Mouse (Mus musculus) left cerebral cortex, adult 8-10 months (tissue): ENCODE measurements around the gene Matk. TPM values are rescaled to one million over a fixed set of nuclear protein-coding genes. Genes with fewer than 3 reads are reported as not detected.

Experiments used
- DNase-seq, 2 experiments: peaks; one replicate each; pipeline ENCODE4 v3.0.0; 2022; ENCODE audit warnings: low spot score in 2 of 2
- total RNA-seq, 4 experiments: library from RNA; stranded (reverse); gene quantifications; 2 replicates each; pipeline ENCODE4 v1.2.4; 2022

The Matk gene
- total RNA-seq, 4 experiments from 2014 or later: 167 to 192 (median 183) TPM

DNA sequence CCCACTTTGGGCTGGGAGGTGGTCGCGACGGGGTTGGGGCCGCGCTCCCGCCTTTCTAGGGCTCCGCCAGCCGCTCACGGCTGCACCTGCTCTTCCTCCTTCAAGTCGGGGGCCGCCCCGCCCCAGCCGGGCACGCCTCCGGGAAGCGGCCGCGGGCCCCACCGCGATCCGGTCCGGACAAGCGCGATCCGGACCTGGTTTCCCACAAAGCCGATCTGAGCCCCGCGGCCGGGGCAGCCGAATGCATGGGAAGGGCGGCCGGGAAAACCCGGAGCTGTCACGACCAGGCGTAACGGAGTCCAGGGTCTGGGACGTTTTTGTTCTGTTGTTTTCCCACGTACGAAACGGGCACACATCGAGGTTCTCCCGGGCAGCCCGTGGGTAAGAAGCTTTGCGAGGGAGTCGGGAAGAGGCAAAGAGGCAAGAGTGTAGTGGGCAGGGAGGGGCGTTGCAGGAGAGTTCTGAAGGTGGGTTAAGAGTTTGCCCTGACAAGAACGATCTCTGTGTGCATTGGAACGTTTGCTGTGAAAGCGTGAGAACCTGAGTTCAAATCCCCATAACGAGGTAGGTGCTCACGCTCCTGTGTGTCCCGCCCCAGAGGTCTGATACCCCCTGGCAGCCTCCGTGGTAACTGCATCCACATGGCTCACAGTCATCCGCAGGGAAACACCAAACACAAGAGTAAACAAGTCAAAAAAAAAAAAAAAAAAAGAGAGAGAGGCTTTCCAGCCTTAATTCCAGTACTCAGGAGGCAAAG, 33.1 kb downstream of the Matk start:
- DNase-seq: no peak

DNA sequence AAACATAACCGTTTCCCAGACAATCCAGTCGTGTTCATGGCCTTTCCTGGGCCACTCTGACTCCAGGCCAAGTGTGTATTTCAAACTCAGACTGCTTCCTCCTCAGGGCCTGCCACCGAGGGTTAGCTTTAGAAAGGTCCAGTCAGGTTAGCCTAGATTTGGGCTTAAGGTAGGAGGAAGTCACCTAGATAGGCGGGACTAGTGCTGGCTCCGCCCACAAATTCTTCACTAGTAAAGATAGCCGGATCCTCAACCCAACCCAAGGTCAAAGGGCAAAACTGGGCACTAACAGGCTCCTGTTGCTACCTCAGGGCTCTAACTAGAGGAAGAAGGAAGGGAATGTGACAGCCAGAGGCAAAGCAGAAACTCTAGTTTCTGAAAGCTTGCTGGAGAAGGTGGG, 33.9 kb downstream of the Matk start:
- no peak for DNase-seq

DNA sequence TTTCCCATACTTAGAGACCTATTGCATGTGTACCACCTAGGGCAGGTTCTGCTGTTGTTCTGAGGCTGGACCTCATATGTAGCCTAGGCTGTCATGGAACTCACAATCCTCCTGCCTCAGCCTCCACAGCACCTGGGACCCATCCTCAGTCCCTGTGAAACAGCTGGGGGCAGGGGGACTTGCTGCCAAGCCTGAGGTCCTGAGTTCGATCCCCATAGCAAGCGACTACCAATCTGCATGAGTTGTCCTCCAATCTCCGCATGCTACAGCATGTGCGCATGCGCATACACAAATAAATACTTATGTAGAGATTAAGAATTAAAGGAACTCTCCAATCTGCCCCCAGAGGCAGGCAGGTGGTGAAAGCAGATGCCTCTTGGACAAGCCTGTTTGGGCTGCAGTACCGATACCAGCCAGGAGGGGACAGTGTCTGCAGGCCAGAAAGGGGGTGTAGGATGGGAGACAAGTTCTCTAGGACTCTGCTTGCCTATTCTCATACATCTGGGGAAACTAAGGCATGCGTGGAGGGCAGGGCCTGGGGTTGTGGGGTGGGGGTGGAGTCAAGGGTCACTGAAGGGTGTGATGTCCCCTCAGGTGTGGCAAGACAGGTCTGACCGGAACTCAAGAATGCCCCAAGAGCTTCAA, 34.9 kb downstream of the Matk start:
- DNase-seq: no peak

DNA sequence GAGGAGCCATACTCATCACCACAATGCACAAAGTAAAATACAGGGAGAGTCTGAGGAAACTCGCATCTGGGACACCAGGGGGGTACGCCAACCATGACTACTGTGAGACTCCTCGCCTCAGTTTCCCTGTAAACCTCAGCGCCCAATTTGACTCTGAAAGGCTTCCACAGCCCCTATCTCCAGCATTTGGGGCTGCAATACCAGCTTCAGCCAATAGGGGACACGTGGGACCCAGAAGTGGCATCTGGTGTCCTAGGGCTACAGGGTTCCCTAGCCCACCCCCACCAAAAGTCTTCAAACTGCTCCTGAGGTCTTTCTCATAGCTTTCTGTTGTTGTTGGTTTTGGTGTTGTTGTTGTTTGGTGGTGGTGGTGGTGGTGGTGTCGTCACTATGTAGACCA, 35.9 kb downstream of the Matk start:
- no peak for DNase-seq

DNA sequence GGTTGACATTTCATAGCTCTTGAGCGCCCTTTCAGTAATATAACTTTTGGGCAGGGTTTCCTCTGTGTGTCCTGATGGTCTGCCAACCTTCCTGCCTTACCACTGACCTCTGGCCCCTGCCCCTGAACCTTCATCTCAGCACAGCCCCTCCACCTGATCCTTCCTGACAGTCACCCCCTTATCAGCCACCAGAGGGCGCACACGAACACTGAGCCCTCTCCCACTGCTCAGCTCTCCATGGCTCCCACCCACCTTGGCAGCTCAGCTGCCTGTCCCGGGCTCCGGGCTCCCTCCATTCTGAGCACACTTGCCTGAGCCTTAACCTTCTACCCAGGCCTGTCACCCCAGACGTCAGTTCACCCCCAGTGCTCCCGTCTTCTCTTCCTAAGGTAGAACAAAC, 36.5 kb downstream of the Matk start:
- DNase-seq: no peak

DNA sequence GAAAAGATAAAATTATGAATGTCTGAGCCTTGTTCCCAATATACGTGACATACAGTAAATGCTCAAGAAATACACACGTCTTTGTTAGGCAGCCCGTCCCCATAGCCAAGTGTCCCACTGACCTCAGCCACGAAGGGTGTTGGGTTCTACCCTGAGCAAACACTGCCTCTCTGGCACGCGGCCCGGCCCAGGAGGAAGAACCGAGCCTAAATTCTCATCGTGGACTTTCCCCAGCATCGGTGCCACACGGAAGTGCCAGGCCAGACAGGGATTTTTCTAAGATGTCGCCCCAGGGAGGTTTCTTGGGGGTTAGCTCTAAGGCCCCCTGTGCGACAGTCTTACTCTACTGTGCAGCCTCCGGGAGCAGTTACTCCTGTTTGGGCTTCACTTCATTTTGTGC, 37.1 kb downstream of the Matk start:
- no peak for DNase-seq

DNA sequence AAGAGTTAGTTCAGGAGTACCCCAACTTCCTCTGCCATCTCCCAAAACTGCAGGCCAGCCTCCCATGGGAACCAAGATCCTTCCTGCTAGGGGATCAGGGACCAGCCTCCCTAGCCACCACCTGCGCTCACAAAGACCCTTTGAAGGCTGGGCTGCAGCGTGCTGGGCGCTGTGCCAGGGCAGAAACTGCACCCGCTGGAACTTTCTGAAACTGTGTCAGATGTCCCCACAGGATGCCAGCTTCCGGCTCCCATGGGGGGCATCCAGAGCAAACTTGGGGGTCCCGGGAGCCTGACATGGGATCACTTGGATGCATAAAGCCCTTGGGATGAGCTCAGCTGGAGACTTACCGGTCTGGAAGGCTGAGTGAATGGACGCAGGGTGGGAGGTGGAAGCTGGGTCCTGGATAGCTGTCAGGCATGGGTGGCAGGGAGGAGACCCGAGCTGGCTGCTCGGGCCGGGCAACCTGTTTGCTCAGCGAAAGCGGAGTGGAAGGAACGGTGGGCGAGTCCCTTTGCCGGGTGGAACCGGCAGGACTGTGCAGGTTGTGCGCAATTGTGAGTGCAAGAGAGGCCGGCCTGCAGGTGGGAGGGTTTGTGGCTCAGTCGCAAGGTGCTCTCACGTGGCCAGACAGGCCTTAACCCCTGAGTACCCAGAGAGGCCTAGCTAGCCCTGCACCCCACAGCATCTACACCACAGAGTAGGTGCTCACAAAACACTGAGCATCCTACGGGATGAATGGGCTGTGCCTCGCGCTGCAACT, 38.1 kb downstream of the Matk start:
- no peak for DNase-seq

DNA sequence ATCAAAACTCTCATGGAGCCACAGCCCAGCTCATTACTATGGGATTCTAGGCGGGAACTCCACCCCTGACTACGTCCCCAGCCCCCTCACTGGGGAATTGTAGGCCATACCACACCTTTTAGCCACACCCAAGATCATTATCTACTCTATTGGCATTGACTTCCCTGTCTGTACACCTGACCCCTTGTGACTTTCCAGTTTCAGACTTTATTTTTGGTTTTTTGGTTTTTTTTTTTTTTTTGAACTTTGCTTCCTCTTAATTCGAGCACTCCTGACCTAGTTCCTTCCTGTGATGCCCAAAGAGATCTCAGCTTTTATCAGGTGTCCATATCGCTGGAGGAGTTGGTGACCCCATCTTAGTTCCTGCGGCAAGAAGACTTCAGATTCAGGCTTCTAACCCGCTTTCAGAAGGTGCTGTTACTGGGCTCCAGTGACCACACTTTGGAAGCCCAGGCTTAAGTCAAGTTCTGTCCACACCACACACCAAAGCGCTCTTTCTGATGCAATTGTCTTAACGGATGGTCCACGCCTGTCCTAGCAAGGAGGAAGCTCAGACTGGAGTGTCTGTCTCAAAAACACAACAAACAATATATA, 38.9 kb downstream of the Matk start, which contains the start of gene Tjp3:
TSS of gene Tjp3 (minus strand) at position 71 of the 594 bp plus-strand sequence.
- DNase-seq: no peak

DNA sequence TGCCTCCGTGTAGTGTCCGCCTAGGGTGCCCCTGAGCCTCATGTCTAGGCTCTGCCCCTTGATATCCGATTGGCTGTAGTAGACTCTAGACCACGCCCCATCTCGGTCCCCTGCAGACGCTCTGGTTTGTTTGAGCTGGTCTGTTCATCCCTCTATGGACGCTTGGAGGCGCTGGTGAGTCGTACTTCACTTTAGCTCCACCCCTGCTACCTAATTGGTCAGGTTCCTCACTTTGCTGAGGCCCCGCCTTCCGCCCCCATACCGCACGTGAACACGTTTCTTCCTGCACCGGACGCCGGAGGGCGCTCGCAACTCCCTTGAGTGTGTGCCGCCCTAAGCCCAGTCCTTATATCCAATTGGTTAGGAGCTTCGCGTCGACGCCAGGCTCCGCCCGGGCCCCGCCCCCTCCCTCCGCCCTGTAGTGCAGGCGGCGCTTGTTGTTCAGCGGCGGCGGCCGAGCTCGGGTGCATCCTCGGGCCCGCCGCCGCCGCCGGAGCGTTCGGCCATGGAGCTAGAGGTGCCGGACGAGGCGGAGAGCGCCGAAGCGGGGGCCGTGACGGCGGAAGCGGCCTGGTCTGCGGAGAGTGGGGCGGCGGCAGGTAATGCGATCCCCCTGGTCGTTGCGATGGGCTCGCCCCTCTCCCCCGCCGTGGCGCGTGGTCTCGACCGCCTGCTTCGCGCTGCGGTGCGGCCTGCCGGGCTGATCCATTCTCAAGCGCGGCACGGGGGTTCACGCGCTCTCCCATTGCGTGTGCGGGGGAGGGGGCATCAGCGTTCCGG, 40.0 kb downstream of the Matk start, which contains the start of gene Pip5k1c:
TSS of gene Pip5k1c (plus strand) at position 410 of the 780 bp plus-strand sequence.
- DNase-seq: peak; percentile 98 to 100

DNA sequence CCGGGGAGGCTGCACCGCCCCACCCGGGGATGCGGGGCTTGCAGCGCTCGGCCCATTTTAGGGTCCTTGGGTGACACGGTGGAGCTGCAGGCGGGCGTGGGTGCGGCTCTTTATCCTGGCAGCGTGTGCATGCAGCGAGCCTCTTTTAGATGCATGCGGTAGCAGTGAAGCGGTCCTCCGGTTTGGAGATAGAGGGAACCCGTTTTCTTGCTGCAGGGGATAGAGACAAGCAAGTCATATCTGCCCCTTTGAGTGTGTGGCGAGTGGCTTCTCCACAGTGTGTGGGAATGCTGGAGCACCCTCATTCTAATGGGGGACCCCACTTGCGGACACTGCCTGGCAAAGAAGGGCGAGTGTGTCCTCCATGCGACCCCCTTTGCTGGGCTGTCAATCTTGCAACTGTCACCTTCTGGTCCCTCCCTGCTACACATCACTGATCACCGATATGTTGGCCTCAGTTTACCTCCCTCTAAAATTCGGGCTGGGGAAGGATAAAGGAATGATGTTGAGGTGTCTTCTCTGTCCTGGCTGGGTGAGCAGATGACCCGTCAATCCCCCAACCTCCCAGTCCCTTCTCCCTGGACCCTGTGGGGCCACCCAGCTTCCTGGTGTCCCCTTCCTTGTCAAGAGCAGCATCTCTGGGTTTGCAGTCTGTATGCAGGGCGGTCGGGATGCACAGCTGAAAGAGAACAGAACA, 40.7 kb downstream of the Matk start:
- peak in 1 of 2 experiments; percentile 80 for DNase-seq

DNA sequence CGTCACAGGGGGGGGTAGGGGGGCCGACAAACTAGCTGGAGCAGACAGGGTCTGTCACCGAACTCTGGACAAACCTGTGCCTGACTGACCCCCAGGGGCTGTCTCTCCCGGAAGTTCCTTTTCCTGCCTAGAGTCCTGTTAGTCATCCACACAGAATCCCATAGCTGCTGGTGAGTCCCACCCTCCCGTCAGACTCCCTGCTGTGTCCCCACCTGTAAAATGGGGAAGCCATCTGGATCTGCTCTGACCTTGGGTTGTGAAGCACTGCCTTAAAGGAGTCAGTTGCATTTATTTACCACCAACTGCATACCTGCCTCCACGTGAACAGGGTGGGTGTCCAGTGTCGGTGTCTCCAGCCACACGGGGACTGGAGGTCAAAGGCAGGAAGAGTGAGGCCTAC, 41.7 kb downstream of the Matk start:
- no peak for DNase-seq

DNA sequence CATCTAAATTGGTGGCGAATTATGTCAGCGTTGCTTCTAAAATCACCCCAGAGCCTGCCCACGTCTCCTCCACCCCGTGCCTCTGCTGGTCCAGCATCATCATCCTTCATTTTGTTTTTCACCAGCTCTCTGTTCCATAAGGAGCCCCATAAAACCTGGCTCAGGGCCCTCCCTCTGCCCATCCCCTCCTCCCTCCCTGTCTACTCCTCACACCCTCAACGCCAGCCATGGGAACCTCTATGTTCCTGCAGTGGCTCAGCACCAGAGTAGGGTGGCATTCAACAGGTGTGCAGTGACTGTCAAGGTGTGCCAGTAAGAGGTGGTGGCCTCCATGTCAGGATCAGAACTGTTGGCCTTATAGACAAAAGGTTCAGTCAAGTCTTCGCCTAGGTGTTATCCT, 42.5 kb downstream of the Matk start:
- DNase-seq: peak in 1 of 2 experiments; percentile 70

DNA sequence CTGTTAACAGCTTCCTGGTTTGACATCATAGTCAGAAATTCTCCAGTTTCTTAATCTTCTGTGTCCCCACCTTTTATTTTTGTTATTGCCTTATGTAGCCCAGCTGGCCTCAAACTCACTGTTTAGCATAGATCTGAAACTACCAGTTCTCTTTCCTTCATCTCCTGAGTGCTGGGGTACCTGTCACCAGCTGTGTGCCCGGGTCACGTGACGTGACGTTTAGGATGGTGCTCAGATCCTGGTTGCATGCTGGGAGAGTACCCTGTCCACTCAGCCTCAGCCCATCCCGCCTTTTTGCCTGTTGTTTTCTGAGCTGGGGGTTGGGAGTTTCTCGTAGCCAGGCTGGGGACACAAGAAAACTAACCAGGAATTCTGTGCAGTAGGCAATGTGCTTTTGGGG, 44.5 kb downstream of the Matk start:
- no peak for DNase-seq

DNA sequence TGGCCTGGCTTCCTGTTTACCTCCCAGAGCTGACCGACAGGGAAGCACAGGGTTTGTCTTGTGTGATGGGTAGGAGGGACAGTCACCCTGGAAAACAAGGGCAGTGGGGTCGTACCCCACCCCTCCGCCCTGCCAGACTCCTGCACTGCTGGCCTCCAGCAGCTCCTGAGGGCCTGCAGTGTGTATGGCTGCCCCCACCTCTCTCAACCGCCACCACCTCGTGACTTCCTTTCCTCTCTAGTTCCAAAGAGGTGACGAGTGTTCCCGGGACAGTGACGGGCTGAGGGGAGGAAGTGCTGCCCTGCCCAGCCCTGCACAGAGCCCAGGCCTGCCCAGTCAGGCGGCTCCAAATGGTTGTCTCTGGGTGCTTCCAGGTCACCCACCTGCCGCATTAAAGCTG, 45.1 kb downstream of the Matk start:
- no peak for DNase-seq

DNA sequence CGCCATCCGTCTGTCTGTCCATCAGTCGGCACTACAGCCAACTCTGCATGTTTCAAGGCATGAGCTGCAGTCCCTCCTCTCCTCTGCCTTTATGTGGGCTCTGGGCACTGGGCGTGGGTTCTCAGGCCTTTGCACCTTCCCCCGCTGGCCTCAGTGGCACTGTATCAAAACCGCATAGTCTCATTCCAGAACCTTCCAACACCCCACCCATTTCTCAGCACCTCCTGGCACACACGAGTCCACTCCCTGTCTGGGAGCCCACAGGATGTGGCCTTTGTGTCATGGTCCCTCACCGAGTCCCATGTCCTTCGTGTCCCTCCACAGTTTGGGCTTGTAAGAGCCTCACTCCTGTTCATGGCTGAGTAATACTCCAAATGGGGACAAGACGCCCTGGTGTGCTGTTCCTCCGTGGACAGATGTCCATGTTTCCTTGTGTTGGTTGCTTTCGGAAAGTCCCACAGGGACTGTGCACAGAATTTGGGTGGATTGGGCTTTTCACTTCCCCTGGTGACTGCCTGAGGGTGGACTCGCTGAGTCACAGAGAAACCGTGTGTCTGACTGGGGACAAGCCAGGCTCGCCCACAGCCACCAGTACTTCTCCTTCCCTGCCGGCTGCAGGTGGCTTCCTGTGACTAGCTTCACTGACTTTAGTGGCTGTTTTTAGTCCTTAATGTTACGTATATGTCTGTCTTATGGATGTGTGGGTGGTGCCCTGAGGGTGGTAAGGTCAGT, 45.8 kb downstream of the Matk start:
- DNase-seq: peak in 1 of 2 experiments; percentile 84

DNA sequence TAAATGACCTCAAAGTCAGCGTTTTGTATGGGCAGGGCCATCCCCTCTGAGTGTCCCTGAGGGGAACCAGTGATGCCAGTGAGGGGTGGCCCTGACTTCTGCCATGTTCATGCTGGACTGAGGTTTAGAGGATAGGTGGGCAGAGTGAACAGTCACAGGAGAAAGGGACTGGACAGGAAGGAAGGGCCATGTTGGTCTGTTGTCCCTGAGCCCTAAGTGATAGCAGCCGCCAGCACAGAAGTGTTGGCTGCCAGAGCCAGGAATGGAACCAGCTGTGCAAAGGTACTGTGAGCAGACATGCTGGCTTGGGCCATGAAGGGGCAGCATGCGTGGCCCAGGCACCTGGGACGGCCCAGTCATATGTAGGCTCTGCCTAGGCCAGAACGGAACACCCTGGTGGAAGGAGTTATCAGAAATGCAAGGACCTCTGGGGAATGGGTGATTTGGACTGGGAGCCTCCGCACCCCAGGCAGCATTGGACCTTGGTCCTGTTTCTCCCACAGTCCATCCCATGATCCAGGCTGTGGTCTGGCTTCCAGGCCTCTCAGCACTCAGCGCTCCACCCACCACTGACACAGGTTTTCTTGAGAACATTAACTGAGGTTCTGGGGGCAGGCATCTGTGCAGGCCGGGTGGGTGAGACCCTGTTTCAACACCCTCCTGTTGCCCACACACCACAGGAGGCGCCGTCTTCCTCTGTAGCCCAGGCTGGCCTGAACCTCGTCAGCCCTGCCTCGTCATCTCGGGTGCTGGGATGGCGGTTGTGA, 47.0 kb downstream of the Matk start:
- no peak for DNase-seq

DNA sequence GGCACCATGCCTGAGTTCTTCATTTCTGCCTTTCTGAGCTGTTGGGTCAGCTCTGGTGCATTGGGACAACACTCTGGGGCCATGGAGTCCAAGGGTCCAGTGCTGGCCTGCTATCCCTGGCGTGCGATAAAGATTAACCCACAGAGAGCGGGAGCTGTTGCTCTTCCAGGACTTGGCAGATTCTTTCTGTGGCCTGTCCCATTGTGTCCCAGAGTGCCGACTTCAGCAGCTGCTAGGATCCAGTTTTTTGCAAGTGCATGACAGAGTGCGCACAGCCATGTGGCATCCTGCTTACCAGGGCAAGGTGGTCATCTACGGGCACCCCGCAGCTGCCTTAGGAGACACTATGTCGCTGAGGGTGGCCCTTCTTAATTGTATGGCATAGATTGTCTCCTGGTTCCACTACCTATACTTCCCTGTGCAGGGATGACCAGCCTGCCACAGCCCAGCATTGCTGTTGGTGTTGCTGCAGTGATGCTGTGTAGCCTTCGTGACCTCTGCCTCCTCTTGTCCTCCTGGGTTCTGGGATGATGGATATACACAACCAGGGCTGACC, 47.7 kb downstream of the Matk start:
- no peak for DNase-seq

DNA sequence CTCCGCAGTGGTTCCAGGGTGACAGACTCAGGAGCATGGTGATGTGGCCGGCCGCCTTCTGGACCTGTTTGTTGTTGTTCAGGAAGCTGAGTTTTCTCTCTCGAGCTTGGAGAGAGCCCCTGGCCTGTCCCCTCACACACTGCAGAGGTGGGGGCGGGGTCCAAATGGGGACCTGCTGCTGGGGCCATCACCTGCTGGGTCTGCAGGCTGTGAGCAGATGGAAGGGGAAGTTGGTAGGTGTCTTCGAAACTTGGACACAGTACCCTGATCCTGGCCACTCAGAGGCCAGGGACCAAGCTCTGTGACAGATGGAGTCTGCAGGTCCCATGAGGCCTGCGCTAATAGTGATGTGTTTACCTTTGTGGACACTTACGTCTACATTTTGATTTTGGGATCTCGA, 48.6 kb downstream of the Matk start:
- DNase-seq: no peak

DNA sequence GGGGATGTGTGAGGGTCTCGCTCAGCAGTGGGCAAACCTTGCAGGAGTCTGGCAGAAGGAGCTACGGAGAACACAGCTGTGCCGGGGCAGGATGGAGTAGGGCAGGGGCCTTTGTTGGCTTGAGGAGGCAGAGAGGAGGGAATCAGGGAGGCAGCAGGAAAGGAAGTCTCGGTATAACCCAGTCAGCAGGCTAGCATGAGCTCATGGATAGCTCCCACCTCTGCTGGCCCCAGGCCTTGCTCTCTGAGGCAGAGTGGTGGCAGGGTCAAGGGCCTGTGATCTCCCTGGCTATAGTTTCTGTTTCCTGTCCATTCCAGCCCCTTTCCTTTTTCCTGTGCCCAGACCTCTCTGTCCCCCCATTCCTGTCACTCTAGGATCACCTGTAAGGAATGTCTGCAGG, 49.6 kb downstream of the Matk start:
- DNase-seq: no peak
